Mouse (Mus musculus) megakaryocyte, adult 5-6 weeks (primary cell): ENCODE results near the gene Tmbim7. TPM values are rescaled to one million over a fixed set of nuclear protein-coding genes. Genes with fewer than 3 reads are reported as not detected.

Source experiments
- ATAC-seq: 2 replicates; pipeline ENCODE4 v1.8.0; 2016; ENCODE audit warnings: mild to moderate bottlenecking, inconsistent platforms; ENCODE audit not compliant: poor library complexity, severe bottlenecking
- total RNA-seq, 2 experiments: library from RNA; stranded (forward) in 1 of 2; stranded (reverse) in 1 of 2; fragments of 153-499, 151-499 nt in 1 of 2; fragments of 221-1000, 200-1000 nt in 1 of 2; gene quantifications; 2 replicates each; pipeline versions ENCODE4 v1.2.3 to v1.2.4; 2015 to 2017

Gene Tmbim7
- total RNA-seq, 2 experiments from 2014 or later: not detected

GRCm38 (mm10) chr5:3657085-3657484 is 6.1 kb downstream of the Tmbim7 start, which contains the start of gene Gatad1:
TSS of gene Gatad1 (minus strand) at chr5:3657185.
- ATAC-seq: no peak

- no peak for ATAC-seq
Observed at GRCm38 (mm10) chr5:3665225-3665624, 14.2 kb downstream of the Tmbim7 start.

- ATAC-seq: peak; percentile 39
Observed at GRCm38 (mm10) chr5:3666585-3666984, 15.6 kb downstream of the Tmbim7 start.

DNA sequence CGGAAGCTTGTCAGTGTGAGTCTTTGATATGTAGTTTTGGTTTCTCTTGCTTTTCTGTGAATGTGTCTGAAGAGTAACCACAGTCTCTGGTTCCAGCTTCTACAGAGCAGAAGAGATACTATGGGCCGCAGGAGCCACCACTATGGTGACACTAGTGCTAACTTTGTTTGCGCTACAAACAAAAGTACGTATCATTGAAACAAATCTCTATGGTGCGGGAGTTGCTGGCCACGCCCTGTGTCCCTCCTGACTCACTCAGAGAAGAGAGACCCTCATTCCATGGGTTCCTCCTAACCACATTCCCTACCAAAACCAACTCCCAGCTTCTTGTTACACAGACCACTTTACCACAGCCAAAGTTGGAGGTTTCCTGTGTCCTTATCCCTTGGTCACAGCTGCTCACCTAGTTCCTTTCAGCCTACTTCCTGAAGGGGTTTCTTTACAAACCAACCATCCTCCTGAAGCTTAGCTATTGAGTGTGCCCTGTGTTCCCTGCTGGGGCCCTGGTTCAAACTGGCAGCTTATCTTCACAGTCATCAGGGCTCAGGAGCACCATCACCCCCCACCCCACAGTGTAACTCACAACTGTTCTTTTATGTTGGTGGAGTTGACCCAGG is 19.1 kb downstream of the Tmbim7 start:
- peak; percentile 63 for ATAC-seq

- no peak for ATAC-seq
Observed at GRCm38 (mm10) chr5:3688298-3688697, 37.3 kb downstream of the Tmbim7 start.

- ATAC-seq: no peak
Observed at GRCm38 (mm10) chr5:3691283-3691682, 40.3 kb downstream of the Tmbim7 start.

GRCm38 (mm10) chr5:3692956-3693355 is 42.0 kb downstream of the Tmbim7 start:
- no peak for ATAC-seq

GRCm38 (mm10) chr5:3695191-3695590 is 44.2 kb downstream of the Tmbim7 start:
- ATAC-seq: no peak

DNA sequence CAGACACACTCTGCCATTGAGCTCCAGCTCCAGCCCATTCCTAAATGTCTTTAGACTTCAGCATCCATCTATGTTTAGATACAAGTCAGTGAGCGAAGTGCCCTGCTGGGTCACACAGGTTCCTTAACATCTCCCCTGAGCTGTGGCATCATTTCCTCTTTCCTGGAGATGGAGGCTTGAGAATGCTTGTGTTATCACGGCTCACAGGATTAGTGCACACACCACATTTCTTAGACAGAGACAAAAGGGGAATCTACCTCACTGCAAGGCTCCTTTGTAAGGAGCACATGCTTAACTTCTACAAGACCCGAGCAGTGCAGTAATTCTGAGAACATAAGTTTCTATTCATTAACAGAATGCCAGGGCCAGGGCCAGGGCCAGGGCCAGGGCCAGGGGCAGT is 45.0 kb downstream of the Tmbim7 start:
- 0 out of 2 replicates have a peak, but pooled peaks have one; percentile 40 for ATAC-seq

DNA sequence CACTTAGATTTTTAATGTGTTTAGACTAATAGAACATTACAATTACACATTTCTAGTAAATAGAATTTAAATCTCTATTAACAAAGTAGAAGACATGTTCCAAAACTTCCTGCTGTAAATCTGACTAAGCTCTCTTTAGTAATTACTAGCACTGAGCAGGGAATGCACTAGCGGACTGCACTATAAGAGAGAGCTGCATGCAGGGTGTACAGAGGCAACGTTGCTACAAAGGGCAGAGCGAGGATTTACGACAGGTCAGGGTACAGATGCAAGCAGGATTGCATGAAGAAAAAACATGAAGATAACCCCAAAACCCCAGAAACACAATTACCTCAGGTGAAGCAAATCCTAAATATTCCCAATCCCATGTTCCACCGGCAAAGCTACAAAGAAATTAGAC is 49.0 kb downstream of the Tmbim7 start:
- no peak for ATAC-seq

GRCm38 (mm10) chr5:3702180-3702579 is 51.2 kb downstream of the Tmbim7 start:
- no peak for ATAC-seq

- no peak for ATAC-seq
Observed at GRCm38 (mm10) chr5:3715800-3716199, 64.8 kb downstream of the Tmbim7 start.

DNA sequence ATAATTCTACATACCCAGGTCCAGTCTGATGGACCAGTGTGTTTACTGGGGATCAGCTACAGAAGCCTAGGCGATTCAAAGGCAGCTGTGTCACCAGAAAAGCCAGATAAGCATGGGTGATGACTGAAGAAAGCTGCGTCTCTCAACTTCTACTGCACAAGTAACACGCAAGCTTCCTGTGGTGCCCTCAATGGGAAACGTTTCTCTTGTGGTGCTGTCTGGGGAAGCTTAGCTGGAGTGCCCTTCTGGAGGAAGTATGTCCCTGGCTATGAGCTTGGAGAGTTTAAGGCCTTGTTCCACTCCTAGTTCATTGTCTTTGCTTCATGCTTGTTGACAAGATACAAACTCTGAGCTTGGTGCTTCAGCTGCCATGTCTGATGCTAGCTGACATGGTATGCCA is 68.4 kb downstream of the Tmbim7 start:
- no peak for ATAC-seq

- ATAC-seq: no peak
Observed at GRCm38 (mm10) chr5:3722873-3723272, 71.9 kb downstream of the Tmbim7 start.

DNA sequence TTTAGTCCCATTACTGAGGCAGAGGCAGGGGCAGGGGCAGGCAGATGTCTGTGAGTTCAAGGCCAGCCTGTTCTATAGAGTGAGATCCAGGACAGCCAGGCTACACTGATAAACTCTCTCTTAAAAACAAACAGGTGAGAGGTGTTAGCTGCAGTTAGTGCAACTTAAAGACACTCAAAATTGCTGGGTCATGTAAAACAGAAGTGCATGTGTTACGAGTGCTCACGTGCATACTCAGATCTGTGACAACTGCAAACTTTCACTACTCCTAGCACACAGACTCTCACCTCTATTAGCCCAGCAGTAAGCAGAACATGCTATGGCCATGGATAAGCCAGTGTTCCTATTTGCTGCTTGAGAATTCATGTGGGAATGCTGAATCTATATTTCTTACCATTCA is 72.4 kb downstream of the Tmbim7 start:
- no peak for ATAC-seq

- ATAC-seq: no peak
Observed at GRCm38 (mm10) chr5:3725491-3725890, 74.5 kb downstream of the Tmbim7 start.

- no peak for ATAC-seq
Observed at GRCm38 (mm10) chr5:3728820-3729219, 77.8 kb downstream of the Tmbim7 start.

Other genes starting within 250 kb of the Tmbim7 start
- gene Fam133b, start 107.3 kb upstream of the Tmbim7 start, total RNA-seq (2015): 37.1 and 39.5 TPM in 2 replicates
- 47.1 and 50.9 TPM in 2 replicates for gene Fam133b, start 107.3 kb upstream of the Tmbim7 start, total RNA-seq (2017)
- 4.5 and 12.2 TPM in 2 replicates for gene 1700109H08Rik, start 79.6 kb upstream of the Tmbim7 start, total RNA-seq (2015)
- 4.9 and 5.0 TPM in 2 replicates for gene 1700109H08Rik, start 79.6 kb upstream of the Tmbim7 start, total RNA-seq (2017)
- gene Pex1, start 55.1 kb upstream of the Tmbim7 start, total RNA-seq (2015): 10.4 and 22.3 TPM in 2 replicates
- gene Pex1, start 55.1 kb upstream of the Tmbim7 start, total RNA-seq (2017): 16.6 TPM in 2 replicates
- 9.8 and 10.4 TPM in 2 replicates for gene Rbm48, start 54.6 kb upstream of the Tmbim7 start, total RNA-seq (2015)
- 17.4 and 18.1 TPM in 2 replicates for gene Rbm48, start 54.6 kb upstream of the Tmbim7 start, total RNA-seq (2017)
- gene Gatad1, start 6.0 kb downstream of the Tmbim7 start, total RNA-seq (2015): 116 and 122 TPM in 2 replicates
- gene Gatad1, start 6.0 kb downstream of the Tmbim7 start, total RNA-seq (2017): 160 and 173 TPM in 2 replicates
- gene Ankib1, start 151.7 kb downstream of the Tmbim7 start, total RNA-seq (2015): 21.0 and 24.8 TPM in 2 replicates
- 29.4 and 31.8 TPM in 2 replicates for gene Ankib1, start 151.7 kb downstream of the Tmbim7 start, total RNA-seq (2017)
- 48.7 and 53.7 TPM in 2 replicates for gene Krit1, start 152.0 kb downstream of the Tmbim7 start, total RNA-seq (2015)
- 47.4 and 58.8 TPM in 2 replicates for gene Krit1, start 152.0 kb downstream of the Tmbim7 start, total RNA-seq (2017)
- 0.07 and 0.48 TPM in 2 replicates for gene Lrrd1, start 194.0 kb downstream of the Tmbim7 start, total RNA-seq (2015)
- gene Lrrd1, start 194.0 kb downstream of the Tmbim7 start, total RNA-seq (2017): not detected in 2 replicates
- 7.9 and 9.2 TPM in 2 replicates for gene Mterf1a, start 242.8 kb downstream of the Tmbim7 start, total RNA-seq (2015)
- 11.0 and 12.7 TPM in 2 replicates for gene Mterf1a, start 242.8 kb downstream of the Tmbim7 start, total RNA-seq (2017)